Mouse (Mus musculus) heart, postnatal 14 days (tissue): ENCODE results near the gene Plk3. TPM values are rescaled to one million over a fixed set of nuclear protein-coding genes. Genes with fewer than 3 reads are reported as not detected.

ENCODE experiments used
- DNase-seq, 2 experiments: peaks; one replicate each; pipeline ENCODE4 v3.0.0; 2021 to 2022
- intact Hi-C: fragments of 180-260 bp; cut with DNase I; formaldehyde crosslinking; loops from one replicate; pipeline ENCODE4 v1.15.1; 2025
- microRNA-seq, 2 experiments: library from miRNA; unstranded; fragments of <30 nt; microRNA quantifications; one replicate each; pipeline ENCODE4 v1.2.0; 2021 to 2022
- total RNA-seq, 2 experiments: library from RNA; stranded (reverse); gene quantifications; 2 replicates each; pipeline ENCODE4 v1.2.3; 2021

Gene Plk3
- total RNA-seq, 2 experiments from 2014 or later, result 1.8 to 3.1 TPM

GRCm38 (mm10) chr4:117095551-117096452 lies 38.0 kb downstream of the Plk3 start, which contains the start of gene Ptch2:
Gene Ptch2, plus strand, starts transcription at chr4:117096075.
- intact Hi-C loops, result loop anchor here (5.0 kb wide), 2 partner anchors 79 to 94 kb away; partner anchors contain the start of gene Eif2b3
- peak; percentile 84 to 90 for DNase-seq

- intact Hi-C loops, result loop anchor here (5.0 kb wide), 2 partner anchors 77 to 92 kb away; partner anchors contain the start of gene Eif2b3
- no peak for DNase-seq
Measured at GRCm38 (mm10) chr4:117094626-117095361, 39.0 kb downstream of the Plk3 start.

GRCm38 (mm10) chr4:117090586-117090985 lies 43.2 kb downstream of the Plk3 start:
- intact Hi-C loops, result no loop called here
- DNase-seq, result no peak

- DNase-seq, result no peak
- intact Hi-C loops, result no loop called here
Measured at GRCm38 (mm10) chr4:117087948-117088640, 45.7 kb downstream of the Plk3 start.

Small RNAs within 50 kb of the gene (microRNA-seq; reads per million reads assigned to microRNA genes)
- 0 reads per million in 2 experiments for gene Gm22398

Other genes with a start within 250 kb of the Plk3 start
- gene Urod, start 139.6 kb downstream of the Plk3 start, total RNA-seq, result 100 to 1,000 TPM in 1 of 2 experiments, 10 to 100 TPM in 1; 92.7 to 106 TPM
- gene Hectd3, start 138.6 kb downstream of the Plk3 start, total RNA-seq, result 10 to 100 TPM; 18.6 to 18.9 TPM
- 10 to 100 TPM; 14.9 to 15.5 TPM for gene Eif2b3, start 114.6 kb downstream of the Plk3 start, total RNA-seq
- gene Ptch2, start 37.9 kb downstream of the Plk3 start, total RNA-seq, result 1 to 10 TPM; 1.5 to 1.7 TPM
- 1 to 10 TPM; 3.3 to 5.5 TPM for gene Btbd19, start 8.2 kb downstream of the Plk3 start, total RNA-seq
- not detected for gene Tctex1d4, start 7.2 kb downstream of the Plk3 start, total RNA-seq
- gene Rps8, start 22.3 kb upstream of the Plk3 start, total RNA-seq, result 100 to 1,000 TPM; 590 to 604 TPM
- gene Kif2c, start 48.7 kb upstream of the Plk3 start, total RNA-seq, result 1 to 10 TPM; 1.7 to 3.4 TPM
- gene Tmem53, start 118.0 kb upstream of the Plk3 start, total RNA-seq, result 10 to 100 TPM; 22.6 to 31.5 TPM
- gene Armh1, start 118.2 kb upstream of the Plk3 start, total RNA-seq, result under 1 TPM; 0.15 to 0.33 TPM